Mouse (Mus musculus): ENCODE measurements around the gene Cgref1.

The Cgref1 gene

GRCm38 (mm10) chr5:30944956-30945781 lies at the start of gene Cgref1:
Cgref1 (minus strand) TSS chr5:30945591.
- TF ChIP-seq GATA4 (IDR thresholded peaks at IDR 0.05; ENCODE audit: insufficient replicate concordance, low read length), result no peak

GRCm38 (mm10) chr5:30994074-30994473 lies 48.7 kb upstream of the Cgref1 start:
- TF ChIP-seq GATA4 (IDR thresholded peaks at IDR 0.05; ENCODE audit: insufficient replicate concordance, low read length), result no peak

GRCm38 (mm10) chr5:30992980-30993676 lies 47.7 kb upstream of the Cgref1 start:
- TF ChIP-seq GATA4 (IDR thresholded peaks at IDR 0.05; ENCODE audit: insufficient replicate concordance, low read length), result no peak

GRCm38 (mm10) chr5:30982357-30982756 lies 37.0 kb upstream of the Cgref1 start:
- no peak for TF ChIP-seq GATA4 (IDR thresholded peaks at IDR 0.05; ENCODE audit: insufficient replicate concordance, low read length)

- TF ChIP-seq GATA4 (IDR thresholded peaks at IDR 0.05; ENCODE audit: insufficient replicate concordance, low read length), result no peak
These were observed 29.7 kb upstream of the Cgref1 start for GRCm38 (mm10) chr5:30974870-30975656.

- TF ChIP-seq GATA4 (IDR thresholded peaks at IDR 0.05; ENCODE audit: insufficient replicate concordance, low read length), result no peak
These were observed 24.0 kb upstream of the Cgref1 start for GRCm38 (mm10) chr5:30969440-30969839.

GRCm38 (mm10) chr5:30968416-30968815 lies 23.0 kb upstream of the Cgref1 start, which contains the start of gene Tcf23:
Tcf23 (plus strand) TSS chr5:30968662.
- TF ChIP-seq GATA4 (IDR thresholded peaks at IDR 0.05; ENCODE audit: insufficient replicate concordance, low read length), result no peak

- TF ChIP-seq GATA4 (IDR thresholded peaks at IDR 0.05; ENCODE audit: insufficient replicate concordance, low read length), result no peak
These were observed 20.8 kb upstream of the Cgref1 start for GRCm38 (mm10) chr5:30966189-30966588.

- no peak for TF ChIP-seq GATA4 (IDR thresholded peaks at IDR 0.05; ENCODE audit: insufficient replicate concordance, low read length)
These were observed 18.5 kb upstream of the Cgref1 start for GRCm38 (mm10) chr5:30963916-30964315.

GRCm38 (mm10) chr5:30961545-30962505 lies 16.4 kb upstream of the Cgref1 start:
- no peak for TF ChIP-seq GATA4 (IDR thresholded peaks at IDR 0.05; ENCODE audit: insufficient replicate concordance, low read length)

GRCm38 (mm10) chr5:30960814-30961213 lies 15.4 kb upstream of the Cgref1 start:
- TF ChIP-seq GATA4 (IDR thresholded peaks at IDR 0.05; ENCODE audit: insufficient replicate concordance, low read length), result no peak

- TF ChIP-seq GATA4 (IDR thresholded peaks at IDR 0.05; ENCODE audit: insufficient replicate concordance, low read length), result peak; percentile 73; the same call in 1 of the 2 replicates
These were observed 14.6 kb upstream of the Cgref1 start, which contains the start of gene Preb for GRCm38 (mm10) chr5:30959966-30960501. Preb (minus strand) TSS chr5:30960361.

- no peak for TF ChIP-seq GATA4 (IDR thresholded peaks at IDR 0.05; ENCODE audit: insufficient replicate concordance, low read length)
These were observed 13.9 kb upstream of the Cgref1 start for GRCm38 (mm10) chr5:30959198-30959854.

All from liver, adult (tissue).